Mouse (Mus musculus) erythroblast, embryonic 14.5 days (primary cell): Measurements from ENCODE around the gene Tuba1a.

ENCODE experiments used
- GATA1 ChIP-seq: IDR thresholded peaks from 2 replicates; pipeline ENCODE4 v1.6.1; 2012; ENCODE audit warnings: low read length, inconsistent platforms, mixed read lengths
- TAL1 ChIP-seq: IDR thresholded peaks from 3 replicates; pipeline ENCODE4 v1.6.1; 2012; ENCODE audit warnings: low read length, inconsistent platforms, mixed read lengths

- TF ChIP-seq TAL1 = no peak
- TF ChIP-seq GATA1 = no peak
These were observed 4.0 kb upstream of the Tuba1a start for GRCm38 (mm10) chr15:98957475-98957874.
